Mouse (Mus musculus) mesoderm, embryonic 11.5 days (tissue): ENCODE results near the gene Col6a6.
"Not testable (repeated sequence)": the region's sequence is repeated elsewhere in the genome, so short reads cannot be mapped to it uniquely, and the experiment has no call there.

ENCODE experiments used
- DNase-seq: peaks from one replicate; pipeline ENCODE4 v3.0.0-alpha.2; 2012; ENCODE audit warnings: low read depth, low spot score

Col6a6 gene

DNA sequence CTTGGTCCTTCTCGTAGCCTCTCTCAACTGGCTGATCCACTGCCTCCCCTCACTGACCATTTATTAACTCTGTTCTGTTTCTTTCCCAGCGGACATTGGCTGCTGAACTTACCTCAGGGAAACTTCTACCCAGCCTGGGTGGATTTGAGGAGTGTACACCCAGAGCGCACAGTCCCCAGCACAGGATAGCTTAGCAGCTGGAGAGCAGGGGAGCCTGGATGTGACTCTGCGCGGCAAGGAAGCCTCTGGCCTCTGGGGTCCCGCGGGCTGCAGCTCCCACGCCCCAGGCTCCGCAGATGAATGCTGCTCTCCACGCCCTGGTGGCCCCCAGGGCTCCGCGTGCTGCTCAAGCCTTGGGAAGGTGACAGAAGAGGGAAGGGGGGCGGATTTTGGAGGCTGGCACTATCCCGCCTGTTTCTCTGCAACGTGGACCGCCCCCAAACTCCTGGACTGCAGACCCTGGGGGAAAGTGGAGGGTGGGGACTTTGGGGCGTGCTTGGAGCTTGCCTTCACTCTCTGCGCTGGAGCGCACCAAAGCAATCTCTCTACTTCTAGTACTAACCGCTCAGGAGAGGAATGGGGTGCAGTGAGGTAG is at the start of gene Col6a6:
Gene Col6a6, minus strand, starts transcription at position 370 of the 595 bp plus-strand sequence.
- DNase-seq = no peak

DNA sequence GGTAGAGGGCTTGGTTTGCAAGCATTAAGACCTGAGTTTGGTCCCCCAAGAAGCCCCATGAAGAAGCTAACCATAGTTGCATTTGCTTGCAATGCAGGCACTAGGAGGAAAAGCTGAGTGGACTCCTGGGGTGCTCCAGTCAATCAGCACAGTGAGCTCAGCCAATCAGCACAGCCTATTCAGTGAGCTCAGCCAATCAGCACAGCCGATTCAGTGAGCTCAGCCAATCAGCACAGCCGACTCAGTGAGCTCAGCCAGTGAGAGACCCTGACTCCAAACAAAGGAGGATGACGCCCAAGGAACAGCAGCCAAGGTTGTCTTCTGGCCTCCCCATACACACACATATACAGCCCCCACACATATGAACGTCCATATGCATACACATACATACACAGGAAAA is 48.2 kb upstream of the Col6a6 start:
- DNase-seq = peak; percentile 9

DNA sequence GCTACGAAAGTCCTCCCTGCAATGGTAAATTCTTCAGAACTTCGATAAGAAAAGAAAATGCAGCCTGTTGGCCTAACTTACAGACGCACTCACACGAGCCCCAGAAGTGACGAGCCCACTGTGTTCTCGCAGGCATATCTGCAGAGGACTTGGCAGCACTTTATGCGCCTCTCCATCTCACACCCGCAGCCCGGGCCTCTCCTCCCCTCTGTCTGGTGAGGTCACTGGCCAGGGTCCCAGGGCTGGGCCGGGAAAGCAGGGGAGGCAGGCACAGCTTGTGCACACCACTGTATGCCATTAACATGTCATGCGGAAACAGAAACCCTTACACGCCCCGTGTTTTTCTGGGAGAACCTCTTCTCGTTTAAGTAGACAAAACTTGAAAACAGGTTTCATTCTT is 43.7 kb upstream of the Col6a6 start:
- DNase-seq = no peak

DNA sequence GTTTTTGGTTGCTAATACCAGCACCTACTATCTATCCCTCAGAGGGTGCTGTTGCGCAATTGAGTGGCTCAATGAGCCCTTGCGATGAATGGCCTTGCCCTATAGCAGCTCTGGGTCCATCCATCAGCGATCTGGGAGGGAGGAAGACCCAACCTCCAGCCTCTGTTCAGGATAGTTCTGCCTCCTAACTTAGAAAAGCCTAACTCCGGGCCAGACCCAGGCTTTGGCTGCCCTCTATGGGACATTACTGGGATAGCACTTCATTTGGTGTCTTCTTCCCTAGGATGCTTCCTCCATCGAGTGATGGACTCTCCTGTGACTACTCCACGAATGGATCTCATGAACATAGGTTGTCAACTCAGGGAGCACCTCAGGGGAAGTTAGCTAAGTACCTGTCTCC is 29.8 kb upstream of the Col6a6 start:
- peak; percentile 80 for DNase-seq

DNA sequence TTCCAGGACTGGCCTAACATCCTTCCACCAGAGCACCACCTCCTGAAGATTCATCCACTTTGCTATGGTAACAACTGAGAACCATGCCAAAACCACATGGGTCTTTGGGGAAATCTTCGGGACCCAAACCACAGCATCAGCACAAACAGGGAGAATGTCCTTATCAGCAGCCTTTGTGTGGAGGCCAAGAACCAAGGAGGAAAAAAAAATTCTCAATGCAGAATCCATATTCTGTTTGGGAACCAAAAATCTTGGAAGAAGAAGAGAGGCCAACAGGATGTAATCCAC is 24.8 kb upstream of the Col6a6 start:
- no peak for DNase-seq

DNA sequence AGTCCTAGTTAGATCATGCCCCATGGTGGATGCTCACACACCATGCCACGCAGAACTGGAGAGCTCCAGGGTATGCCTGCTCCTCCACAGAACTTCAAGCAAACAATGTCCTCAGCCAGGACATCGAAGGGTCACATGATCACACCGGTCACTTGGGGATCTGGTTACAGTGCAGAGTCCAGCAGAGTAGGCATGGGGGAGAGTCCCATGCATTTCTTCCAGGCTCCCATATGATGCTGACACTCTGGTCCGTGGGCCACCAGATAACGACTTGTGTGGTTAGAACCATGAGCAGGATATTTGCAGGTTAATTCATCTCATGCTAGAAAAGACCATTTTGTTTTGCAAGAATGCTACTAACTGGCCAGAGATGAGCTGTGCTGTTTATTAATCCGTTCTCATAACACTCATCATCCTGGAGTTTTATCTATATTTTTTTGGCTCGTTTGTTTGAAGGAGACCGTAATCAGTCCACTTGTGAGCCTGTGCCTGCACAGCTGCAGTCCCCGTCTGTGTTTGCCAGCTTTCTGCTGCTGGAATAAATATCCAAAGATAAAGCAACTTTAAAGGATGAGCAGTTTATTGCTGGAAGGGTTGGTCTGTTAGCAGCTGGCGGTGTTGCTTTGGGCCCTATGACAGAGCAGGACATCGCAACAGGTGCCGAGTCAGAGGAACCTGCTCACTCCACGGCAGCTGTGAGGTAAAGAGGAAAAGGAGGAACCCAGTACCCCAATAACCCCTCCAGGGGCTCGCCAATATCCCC is 24.2 kb upstream of the Col6a6 start:
- DNase-seq = no peak

DNA sequence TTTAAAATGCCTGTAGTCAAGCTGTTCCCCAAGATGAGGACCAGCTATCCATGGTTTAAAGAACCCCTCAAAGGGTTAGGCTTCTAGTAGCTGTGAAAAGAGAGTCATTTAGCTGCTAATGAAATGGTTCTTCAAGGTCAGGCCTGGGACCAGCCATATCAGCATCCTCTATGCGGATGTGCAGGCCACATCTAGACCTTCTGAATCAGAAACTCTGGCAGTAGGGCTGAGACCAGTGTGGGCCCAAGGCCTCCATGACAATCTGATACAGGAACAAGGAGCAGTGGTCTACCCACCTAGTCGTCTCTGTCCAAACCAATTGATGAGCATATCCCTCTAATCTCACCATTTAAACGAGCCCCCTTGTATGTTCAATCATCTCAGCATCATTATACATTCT is 23.1 kb upstream of the Col6a6 start:
- DNase-seq = no peak

DNA sequence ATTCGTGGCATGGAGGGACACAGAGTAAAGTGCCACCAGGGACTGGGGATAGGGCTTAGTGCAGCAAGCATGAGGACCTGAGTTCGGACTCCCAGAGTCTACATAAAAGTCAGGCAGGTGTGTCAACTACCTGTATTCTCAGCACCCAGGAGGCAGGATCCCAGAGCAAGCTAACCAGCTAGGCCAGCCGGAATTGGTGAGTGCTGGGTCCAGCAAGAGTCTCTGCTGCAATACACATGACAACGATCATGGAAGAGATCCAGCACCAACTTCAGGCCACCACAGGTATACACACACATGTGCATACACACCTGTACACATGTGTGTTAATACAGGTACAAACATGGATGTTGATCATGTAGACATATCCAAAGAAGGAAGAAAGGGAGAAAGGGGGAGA is 20.4 kb upstream of the Col6a6 start:
- DNase-seq = no peak

DNA sequence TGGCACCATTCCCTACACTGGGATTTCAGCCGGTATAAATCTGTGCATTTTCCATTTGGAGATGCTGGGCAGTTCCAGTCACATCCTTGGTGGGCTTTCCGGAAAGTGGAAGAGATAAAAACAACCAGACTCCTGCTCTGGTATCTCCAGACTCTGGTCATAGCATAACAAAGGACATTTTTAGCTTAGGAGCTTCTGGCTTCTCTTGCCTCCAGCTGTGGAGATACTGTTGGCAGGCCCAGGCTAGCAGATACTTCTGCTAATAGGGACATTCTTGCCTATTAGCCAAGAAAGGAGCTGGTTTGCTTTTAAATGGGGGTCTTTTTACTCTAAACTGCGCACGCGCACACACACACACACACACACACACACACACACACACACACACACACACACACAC is 19.3 kb upstream of the Col6a6 start:
- no peak for DNase-seq

DNA sequence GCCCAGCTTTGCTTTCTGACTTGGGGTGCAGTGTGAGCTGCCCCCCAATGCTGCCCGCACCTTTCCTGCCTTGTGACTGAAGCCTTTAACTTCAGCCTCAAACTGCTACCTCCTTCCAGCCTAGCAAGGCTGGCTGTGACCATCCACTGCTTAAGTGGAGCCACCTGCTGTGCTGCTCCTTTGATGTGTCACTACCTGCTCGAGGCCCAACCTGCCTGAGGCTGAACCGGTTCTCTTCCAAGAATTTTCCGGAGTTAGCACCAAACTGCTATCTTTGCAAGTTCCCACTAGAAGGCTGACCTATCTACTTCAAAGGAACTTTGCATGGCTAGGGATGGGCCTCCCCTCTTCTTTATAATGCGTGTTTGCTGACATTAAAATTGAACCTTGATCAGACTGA is 13.4 kb upstream of the Col6a6 start:
- not testable (repeated sequence) for DNase-seq

DNA sequence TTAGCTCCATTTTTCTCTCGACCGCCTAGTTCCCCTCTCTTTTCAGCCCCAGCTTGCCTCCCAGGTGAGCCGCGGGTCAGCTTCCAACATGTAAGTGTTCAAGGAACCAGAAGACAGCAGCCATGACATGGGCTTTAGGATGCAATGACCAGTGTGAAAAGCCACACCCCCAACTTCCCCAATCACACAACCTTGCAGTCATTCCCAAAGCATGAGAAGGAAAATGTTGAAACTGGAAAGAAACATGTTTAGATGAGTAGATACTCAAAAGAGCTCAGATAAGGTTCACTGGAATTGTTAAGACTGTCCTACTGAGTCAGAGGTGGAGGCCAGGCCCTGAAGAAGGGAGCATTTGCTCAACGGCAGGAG is 11.2 kb upstream of the Col6a6 start:
- no peak for DNase-seq

DNA sequence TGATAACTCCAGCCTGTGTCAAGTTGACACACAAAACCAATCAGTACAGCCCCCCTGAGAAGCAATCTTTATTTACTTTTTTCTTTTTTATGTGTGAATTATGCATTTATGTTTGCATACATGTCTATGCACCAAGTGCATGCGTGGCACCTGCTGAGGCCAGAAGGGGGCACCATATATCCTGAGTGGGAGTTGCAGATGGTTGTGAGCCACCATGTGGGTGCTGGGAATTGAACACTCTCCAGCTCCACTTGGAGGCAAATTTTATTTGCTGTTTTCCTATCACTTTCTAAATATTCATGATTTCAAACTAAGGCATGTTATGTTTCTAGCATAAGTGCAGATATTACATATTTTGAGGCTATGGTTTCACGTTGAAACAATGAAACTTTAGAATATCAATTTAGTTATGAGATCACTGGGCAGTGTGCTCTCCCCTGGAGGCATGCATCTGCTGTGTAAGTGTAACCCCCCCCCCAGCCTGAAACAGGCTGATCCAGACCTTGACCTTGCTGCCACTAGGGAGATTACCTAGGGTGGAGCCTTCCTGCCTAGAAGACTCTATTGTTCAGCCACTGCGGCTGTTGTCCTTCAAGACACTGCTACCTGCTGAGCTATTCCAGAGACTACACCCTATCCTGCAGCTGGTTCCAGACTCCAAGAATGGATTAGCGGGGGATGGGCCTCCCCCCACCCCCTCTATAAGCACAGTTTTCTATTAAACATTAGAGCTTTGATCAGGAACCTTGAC is 10.6 kb upstream of the Col6a6 start:
- no peak for DNase-seq

DNA sequence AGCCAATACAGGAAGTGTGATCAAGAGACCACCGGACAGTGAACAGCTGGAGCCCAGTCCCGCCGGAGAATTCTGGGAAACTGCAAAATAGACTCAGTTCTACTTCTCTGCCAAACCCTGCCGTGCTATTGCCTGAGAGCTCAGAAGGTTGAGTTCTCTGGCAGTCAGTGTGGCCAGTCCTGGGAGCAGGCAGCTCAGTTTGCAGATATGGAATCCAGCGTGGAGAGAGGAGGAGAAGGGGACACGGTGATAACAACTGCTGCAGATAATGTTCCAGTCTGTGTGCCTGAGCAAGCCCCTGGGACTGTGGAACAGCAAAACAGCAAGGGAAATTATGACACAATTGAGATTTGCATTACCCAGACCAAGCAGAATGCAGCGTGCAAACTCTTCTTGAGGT is 7.6 kb upstream of the Col6a6 start:
- no peak for DNase-seq

DNA sequence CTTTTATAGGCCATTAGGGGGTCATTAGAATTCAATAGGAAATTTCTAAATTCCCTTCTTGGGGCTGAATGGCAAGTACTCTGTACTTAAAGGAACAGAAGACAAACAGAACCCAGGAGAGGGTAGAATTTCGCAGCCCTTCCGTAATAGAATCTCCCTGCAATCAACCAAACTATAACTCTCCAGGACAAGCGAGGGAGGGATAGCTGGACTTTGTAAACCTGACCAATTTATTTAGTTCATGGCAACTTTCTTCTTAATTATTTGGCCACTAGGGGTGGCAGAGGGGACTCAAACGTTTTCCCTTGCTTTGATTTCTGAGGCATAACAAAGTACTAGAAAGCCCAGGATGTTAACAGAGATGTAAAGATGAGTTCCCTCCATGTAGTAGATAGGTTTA is 6.8 kb upstream of the Col6a6 start:
- no peak for DNase-seq

DNA sequence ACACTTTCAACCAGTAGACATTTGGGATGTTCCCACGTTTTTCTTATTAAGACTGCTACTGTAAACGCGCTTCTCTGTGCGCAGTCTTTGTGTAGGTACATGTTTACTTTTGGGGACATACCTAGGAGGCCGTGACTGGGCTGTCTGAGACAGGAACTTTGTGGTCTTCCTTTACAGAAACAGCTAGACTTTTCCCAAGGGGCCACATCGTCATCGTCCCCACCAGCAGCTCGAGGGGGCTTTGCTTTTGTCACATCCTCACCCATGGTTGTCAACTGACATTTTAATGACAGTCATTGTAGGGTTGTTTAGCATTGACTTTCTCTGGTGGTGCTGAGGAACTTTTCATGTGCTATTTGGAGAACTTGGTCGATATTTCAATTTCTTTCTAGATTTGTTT is 3.3 kb upstream of the Col6a6 start:
- no peak for DNase-seq

DNA sequence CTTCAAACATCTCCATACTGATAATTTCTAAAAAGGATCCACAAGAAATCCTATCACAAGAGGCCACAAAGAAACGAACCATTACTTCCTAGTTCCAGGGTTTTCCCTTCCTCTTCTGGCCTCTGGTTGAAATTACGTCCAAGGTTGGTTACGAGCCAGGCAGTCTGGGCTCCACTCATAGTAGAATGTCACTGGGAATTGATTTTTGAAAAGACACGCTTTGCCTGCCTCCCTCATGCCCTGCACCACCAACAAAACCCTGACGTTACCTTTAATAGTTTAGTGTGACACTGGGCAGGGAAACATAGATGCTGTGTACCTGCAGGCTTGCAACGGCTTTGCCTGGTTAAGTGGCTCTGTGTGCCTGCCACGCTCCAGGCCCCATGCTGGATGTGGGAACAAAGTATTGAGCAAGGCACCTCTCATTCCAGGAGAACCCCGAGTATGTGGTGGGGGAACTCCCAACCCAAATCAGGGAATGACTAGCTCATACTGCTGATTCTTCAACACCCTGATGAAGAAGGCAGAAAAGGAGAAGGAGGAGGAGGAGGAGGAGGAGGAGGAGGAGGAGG is 798 bp downstream of the Col6a6 start:
- DNase-seq = no peak

DNA sequence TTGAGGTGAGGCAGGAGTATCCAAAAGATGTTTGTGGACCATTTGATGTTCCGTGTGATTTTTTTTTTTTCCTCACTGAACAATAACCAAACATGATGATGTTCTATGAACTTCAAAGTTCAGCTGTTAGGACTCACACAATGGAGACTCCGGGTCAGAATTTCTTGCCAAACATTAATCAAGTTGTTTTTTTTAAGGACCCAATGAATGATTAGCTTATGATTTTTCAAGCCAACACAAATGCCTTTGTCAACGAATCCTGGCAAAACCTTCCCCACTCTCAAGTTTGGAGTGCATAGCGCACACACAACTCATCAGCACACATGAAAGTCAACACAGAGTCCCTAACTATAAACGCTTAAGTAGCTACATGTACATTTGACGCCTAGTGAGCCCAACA is 7.2 kb downstream of the Col6a6 start:
- no peak for DNase-seq

DNA sequence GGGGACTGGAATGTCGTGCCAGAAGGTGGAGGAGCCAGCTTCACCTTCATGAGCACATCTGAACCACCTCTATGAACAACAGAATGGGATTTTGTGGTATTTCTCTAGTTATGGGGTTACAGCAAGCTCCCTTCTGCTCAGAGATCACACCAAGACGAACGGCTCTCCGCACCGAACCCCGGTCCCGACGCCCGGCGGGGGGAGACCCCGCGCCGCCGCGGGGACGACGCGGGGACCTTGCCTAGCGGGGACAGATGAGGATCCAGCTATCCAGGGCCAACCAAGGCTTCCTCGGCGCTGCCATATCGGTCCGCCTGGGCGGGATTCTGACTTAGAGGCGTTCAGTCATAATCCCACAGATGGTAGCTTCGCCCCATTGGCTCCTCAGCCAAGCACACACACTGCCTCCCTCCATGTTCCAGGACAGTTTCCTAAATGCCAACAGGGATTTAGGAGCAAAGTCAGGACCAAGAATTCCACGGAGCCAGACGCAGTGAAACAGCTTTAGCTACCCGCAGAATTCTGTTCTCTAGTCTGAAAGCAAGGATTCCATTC is 8.7 kb downstream of the Col6a6 start:
- DNase-seq = no peak

DNA sequence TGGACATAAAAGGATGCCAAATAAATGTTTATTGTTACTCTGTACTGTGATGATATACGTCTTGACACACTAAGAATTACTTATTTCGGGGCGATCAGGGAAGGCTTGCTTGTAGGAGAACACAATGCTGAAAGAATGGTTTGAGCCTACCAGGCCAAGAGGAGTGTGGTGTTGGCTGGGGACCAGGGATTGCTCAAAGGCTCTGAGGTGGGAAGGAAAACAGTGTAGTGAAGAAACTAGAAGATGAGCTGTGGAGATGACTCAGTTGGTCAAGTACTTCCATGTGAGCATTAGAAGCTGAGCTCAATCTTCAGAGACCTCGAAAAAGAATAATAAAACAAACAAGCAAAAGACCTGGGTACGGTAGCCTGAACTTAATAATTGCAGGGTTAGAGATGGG is 13.5 kb downstream of the Col6a6 start:
- DNase-seq = no peak

DNA sequence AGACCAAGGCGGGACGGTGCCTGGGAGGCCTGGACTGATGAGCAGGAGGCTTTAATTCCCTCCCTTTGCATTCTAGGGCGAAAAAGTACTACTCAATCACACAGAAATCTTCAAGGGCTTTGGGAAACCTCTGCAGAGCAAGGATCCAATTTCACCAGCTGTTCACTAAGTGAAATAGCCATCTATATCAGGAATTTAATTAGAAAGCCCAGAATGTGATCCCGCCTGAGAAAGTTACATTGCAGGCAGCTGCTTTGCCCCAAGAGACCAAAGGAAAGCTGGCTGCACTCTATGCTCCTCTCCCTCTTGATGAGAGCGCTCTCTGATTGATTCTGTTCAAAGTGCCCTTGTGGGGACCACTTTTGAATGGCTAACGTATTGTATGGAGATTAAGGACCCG is 16.5 kb downstream of the Col6a6 start:
- peak; percentile 41 for DNase-seq

DNA sequence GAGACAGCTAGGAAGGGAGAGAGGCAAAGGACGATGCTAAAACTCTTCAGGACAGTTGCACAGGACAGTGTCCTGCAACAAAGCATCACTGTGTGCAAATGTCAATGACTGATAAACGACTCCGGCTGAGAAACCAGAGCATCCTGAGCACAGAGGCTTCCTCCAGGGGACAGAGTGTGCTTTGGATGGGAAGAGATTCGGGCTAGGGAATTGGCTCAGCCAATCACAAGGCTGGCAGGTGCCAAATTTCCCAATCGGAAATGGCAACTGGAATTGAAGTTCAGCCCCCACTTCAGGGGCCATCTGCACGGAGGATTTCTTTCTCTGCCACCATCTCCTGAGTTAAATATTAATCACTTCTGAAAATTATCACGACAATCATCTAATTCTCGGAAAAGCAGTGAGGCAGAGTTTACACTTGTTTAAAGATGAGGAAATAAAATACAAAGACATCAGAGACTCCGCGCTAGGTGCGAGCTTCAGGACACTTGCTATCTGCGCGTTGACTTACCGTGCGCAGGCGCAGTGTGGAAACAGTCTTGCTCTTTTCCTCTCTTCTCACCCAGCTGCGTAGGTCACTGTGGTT is 18.9 kb downstream of the Col6a6 start:
- DNase-seq = no peak

DNA sequence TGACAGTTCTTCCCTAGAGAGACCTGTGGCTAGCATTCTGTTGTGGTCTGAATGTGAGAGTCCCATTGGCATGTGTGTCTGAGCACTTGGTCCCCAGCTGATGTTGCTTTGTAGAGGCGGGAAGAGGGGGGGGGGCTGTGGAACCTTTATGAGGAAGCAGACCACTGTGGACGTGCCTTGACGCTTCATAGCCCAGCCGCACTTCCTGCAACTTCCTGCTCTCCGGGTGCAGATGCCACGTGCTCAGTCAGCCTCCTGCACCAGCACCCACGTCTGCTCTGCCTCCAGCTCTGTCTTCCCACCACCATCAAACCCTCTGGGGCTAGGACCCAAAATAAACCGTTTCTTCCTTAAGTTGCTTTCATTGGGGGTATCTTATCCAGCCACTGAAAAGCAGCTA is 24.5 kb downstream of the Col6a6 start:
- no peak for DNase-seq
